Mouse (Mus musculus) layer of hippocampus, postnatal 36 days (tissue): Measurements from ENCODE around the gene Pcbp4. TPM values are rescaled to one million over a fixed set of nuclear protein-coding genes. Genes with fewer than 3 reads are reported as not detected.

Experiments used
- DNase-seq, 2 experiments: peaks; one replicate each; pipeline ENCODE4 v3.0.0; 2022
- total RNA-seq, 2 experiments: library from RNA; stranded (reverse); gene quantifications; 2 replicates each; pipeline ENCODE4 v1.2.3; 2021

The Pcbp4 gene
- total RNA-seq, 2 experiments from 2014 or later = 175 to 176 TPM

DNA sequence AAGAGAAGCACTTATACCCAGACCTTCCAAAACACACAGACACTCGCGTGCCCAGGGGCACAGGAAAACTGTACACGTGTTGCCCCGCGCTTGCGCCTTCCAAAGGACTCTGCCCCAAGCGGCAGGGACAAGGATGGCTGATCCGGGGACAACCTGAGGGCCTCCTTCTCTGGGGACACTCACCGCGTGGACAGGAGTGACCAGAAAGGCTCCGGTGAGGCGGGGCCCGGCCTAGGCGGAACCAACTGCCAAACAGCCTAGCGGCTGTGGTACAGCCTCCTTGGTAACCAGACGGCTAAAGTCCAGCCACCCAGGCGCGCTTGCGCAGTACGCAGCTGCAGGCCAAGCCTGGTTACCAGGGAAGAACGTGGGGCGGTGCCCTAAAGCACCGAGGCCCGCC, 5.7 kb upstream of the Pcbp4 start, which contains the start of the genes Abhd14b and Abhd14a:
TSS of gene Abhd14b (plus strand) at position 112 of the 400 bp plus-strand sequence.
TSS of gene Abhd14a (minus strand) at position 331 of the 400 bp plus-strand sequence.
- peak; percentile 92 to 93 for DNase-seq

DNA sequence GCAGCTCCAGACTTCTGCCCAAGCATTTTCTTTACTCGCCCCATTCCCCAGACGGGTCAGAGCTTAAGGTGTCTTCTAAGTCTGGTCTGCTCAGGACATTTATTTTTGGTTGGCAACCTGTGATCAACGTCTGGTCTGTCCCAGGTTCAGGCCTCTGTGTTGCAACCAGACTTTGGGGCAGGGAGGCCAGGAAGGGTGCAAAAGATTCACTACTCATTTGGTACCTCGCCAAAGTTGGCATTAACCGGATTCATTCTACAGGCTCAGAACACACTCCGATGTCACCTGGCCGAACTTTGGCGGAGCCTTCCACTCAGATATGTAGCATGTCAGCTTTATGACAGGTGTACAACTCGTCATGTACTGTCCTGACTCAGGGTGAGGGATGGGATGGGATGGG, 5.1 kb upstream of the Pcbp4 start:
- no peak for DNase-seq

DNA sequence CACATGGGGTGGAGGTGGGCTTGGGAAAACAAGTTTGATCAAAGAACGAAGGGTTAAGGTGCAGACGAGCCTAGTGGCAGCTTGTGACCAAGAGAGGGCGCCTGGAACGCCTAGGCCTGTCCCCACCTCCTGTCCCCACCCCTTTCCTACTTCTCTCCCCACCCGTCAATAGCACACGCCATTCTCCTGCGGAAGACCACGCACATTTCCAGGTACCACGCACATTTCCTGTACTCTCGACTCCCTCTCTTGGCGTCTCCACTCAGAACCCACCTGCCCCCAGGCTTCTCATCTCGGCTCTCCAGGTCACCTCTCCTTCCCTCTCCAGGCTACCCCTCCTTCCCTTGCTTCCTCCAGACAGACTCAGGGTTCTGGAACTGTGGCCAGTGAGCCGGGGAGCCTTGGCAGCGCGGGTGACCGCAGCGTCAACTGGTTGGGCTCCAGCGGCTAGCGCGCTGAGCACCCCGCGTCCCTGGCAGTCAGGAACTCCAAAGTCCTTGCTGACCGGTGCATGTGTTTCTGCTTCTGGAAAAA, 4.5 kb upstream of the Pcbp4 start:
- DNase-seq = peak; percentile 72 to 75

DNA sequence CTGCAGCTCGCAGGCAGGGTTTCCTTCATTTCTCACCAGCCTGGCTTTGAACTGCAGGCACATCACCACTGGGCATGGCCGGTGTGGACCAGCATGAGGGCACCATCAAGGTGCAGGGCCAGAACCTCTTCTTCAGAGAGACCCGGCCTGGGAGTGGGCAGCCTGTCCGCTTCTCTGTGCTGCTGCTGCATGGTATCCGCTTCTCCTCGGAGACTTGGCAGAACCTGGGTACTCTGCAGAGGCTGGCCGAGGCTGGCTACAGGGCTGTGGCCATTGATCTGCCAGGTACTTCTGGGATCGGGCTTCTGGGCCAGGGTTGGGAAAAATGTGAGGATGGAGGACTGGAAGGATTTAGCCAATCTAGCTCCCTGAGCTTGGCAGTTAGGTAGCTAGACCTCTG, 3.1 kb upstream of the Pcbp4 start:
- no peak for DNase-seq

DNA sequence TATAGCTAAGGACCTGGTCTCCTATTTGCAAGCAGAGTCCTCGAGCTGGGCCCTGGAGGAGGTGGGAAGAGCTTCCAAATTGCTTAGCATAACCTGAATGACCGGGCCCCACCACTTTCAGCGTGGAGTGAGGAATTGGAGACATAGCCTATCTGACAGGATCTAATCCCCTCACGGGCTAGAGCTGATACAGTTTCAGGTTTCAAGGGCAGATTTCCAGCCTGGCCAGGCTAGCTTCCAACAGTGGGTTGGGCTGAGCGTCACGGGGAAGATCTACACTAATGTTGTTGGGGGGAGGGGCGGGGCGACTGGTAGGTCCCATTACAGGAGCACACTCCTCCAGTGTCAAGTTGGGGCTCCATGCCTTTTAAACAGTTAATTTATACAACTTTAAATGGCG, 2.4 kb upstream of the Pcbp4 start:
- no peak for DNase-seq

DNA sequence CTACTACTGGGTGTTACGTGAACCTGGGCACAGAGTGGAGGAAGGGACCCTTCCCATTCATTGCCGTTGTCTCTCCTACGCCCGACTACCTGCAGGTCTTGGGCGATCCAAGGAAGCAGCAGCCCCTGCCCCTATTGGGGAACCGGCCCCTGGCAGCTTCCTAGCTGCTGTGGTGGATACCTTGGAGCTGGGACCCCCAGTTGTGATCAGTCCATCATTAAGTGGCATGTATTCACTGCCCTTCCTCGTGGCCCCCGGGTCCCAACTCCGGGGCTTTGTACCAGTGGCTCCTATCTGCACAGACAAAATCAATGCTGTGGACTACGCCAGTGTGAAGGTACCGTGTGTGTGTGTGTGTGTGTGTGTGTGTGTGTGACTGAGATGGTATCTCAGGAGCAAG, 1.8 kb upstream of the Pcbp4 start:
- DNase-seq = no peak

DNA sequence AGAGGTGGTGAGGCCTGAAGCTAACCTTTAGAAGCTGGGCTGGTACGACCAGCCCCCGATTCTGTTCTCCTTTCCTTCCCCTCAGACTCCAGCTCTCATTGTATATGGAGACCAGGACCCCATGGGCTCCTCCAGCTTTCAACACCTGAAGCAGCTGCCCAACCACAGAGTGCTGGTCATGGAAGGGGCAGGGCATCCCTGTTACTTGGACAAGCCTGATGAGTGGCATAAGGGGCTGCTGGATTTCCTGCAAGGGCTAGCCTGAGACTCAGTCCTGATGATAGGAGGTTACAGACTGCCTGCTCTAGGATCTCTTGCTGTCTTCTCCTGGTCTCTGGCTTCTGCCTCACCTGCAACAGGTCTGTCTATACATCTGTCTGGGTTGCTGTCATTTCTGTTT, 1.2 kb upstream of the Pcbp4 start:
- no peak for DNase-seq

DNA sequence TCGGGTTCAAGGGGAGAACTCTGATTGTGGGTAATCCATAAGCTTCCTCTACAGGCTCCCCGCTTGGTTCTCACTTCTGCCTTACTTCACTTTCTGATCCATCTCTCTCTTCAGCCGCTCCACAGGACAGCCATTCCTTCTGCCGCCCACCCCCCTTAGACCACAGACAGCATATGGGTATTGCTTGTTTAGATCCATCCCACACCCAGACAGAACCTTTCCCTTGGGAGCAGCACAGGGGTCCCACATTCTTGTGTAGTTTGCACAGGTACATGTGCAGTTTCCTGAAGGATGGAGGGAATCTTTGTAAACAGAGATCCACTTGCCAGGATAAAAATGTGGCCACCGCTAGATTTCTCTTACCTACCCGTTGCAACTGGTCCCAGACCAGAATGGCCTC, 740 bp upstream of the Pcbp4 start:
- DNase-seq = no peak

DNA sequence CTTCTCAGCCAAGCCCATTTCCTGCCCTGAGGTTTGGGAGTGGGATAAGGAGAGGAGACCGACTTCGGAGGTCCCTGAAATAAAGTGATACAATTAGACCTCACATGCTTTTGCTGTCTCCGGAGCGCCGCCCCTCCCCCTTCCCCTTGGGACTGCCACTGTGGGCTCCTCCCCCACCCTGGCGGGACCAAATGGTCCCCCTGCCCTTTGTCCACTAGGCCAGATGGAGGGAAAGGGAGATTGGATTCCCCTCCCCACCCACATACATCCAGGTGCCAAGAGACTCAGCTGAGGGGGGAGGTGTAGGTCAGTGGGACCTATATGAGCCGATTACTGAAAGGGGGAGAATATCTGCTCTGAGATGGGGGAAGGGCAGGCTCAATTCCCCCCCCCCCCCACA, 270 bp upstream of the Pcbp4 start:
- no peak for DNase-seq

DNA sequence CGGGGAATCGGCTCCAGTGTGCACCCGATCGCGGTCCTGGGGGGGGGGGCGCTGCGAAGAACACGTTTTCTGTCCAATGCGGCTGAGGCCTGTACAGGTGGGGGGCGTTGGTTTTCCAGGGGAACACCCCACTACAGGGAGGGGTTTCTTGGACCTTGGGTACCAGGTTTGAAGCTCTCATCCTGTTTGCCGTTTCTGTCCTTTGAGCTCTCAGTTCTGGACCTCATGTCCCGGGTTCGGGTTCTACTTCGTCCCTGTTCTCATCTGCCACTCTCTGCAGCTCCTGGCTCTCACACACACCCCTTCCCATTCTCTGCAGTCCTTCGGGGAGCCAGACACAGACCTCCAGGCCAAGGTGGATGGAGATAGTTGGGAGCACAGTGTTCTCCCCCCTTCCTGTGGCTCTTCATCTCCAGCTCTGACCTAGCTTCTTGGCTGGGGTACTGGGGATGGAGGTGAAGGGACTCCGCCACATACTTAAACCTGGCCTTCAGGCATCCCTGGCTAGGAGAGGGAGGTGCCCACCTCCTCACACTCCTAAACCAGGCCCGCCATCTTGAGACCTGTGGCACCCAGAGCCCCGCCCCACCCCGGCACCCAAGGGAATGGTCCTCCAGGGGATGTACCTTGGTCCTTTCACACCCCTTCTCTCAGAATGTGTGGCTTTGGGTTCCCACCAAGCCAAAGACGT, 1.1 kb downstream of the Pcbp4 start:
- DNase-seq = no peak

DNA sequence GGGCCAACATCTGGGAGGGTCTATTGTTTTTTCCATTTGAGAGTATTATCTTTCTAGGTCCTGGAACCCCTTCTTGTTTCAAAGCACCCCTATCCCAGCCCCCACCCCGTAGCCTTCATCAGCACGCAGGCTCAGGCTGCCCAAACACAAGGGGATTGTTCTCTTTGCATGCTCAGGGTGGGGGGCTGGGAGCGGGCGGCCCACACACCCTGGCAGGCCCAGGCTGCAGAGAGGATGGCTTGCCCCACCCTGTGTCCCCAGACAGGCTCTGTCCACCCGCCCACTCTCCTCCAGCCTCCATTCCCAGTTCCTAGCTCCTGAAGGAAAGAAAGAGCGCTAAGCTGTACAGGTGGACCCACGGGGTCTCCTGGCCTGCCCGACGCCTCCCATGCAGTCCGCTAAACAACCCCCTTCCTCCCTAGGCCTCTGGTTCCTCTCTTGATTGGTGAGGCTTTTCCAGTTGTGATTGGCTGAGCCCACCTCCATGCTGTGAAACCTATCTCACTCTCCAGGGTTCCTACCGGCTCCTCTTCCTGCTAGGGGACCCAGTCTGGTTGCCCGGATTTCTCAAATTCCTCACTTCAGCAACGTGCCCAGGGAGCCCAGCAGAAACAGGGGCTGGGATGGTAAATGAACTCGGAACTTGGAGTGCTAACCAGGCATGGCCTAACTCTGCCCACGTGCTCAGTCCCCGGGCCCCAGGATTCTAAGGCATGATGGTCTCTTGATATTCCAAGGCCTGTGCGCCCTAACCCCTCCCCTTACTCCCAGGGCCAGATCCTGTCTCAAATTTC, 2.0 kb downstream of the Pcbp4 start:
- DNase-seq = peak in 1 of 2 experiments; percentile 49

DNA sequence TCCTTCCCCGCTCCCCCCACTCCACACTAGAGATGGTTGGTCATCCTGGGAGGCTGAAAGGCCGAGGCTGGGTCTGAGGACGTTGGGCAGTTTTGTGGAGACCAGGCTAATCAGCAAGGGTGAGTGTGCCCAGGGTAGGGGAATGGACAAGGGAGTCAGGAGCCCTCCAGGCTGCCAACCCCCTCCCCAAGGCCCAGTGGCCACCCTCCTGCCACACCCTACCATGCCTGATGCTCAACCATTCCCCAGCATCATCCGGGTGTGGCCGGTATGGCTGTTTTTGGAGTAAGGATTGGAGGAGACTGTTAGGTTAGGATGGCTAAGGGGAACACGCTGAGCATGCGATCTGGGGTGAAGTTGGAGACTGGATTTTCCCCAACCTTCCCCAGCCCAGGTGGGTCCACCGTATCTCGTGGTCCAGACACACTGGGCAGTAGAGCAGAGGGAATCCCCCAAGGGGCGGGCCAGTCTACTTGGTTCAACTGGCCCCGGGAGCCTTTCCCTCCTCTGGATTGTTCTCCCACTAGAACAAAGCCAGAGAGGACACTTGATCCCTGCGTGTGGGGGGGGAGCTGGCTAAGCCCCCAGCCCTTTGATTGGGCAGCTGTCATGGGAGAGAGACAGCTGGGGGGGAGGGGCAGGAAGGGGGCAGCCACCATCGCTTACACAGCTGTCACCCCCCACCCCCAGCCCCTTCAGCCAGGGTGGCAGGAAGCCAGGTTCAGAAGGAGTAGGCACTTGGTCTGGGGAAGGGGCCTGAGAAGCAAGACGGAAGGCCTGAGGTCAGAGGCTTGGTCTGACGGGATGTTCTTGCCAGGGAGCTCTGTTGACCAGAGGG, 3.5 kb downstream of the Pcbp4 start:
- no peak for DNase-seq

DNA sequence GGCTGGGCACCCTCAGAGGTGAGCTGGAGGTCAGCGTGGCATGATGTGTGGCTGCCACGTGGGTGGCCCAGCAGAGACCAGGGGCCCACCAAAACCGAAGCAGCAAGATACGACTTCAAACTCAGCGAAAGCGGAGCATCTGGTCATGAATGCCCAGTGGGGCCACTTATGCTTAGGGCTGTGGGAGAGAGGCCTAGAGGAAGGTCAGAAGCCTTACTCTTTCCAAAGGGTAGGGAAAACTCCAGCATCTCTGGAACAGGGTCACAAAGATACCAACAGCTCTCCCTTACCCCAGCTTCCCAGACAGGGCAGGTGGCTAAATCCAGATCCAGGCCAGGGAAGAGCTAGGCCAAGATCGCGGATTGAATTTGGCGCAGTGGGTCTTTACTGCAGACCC, 4.1 kb downstream of the Pcbp4 start:
- no peak for DNase-seq

DNA sequence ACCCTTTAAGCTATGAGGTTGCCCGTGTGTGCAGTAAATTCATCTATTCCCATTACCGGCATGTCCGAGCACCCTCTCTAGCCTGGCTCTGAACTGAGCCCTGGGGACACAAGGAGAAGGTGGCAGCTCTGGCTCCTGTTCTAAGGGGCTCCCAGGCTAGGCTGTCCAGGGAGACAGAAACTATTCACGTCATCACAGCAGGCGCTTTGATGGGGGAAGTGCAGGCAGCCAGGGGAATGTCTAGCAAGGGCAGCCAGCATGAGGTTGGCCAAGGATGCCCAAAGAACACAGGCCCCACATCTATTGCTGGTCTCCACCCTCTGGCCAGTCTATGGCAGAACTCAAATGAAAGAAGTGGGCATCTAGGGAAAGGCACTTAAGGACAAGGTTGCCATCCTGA, 4.8 kb downstream of the Pcbp4 start:
- DNase-seq = no peak

DNA sequence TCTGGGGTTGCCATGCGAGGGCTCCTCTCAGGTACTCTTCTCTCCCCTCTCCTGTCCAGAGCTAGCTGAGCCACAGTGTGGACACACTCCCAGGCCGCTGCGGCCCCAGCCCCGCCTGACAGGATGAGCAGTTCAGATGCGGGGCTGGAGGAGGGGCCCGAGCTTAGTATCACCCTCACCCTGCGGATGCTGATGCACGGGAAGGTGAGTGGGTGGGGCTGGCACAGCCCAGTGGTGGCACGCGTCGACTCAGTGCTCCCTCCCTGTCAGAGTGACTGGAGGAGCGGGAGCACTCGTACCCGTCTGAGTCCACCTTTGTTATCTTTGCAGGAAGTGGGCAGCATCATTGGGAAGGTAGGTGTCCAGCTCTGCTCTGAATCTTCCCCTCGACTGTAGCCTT, 6.9 kb downstream of the Pcbp4 start:
- no peak for DNase-seq

DNA sequence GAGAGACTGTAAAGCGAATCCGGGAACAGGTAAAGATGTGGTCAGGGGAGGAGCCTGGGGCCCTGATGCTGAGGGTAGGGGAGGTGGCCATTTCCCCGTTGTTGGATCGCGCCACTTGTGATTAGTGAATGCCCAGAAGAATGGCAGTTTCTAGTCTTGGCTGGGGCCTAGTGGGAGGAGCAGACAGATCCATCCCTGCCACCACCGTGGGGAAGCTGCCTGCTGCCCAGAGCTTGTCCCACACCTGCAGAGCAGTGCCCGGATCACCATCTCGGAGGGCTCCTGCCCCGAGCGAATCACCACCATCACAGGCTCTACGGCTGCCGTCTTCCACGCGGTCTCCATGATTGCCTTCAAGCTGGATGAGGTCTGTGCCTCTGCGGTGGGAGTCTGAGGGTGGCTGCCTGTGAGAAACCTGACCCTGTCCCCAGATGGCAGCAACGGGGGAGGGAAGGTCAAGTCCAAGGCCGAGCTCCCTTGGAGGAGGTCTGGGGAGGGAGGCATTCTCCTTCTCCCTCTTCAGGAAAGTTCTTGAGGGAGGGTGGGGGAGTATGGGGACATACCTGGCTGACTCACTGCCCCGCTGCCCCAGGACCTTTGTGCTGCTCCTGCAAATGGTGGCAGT, 7.4 kb downstream of the Pcbp4 start:
- no peak for DNase-seq

DNA sequence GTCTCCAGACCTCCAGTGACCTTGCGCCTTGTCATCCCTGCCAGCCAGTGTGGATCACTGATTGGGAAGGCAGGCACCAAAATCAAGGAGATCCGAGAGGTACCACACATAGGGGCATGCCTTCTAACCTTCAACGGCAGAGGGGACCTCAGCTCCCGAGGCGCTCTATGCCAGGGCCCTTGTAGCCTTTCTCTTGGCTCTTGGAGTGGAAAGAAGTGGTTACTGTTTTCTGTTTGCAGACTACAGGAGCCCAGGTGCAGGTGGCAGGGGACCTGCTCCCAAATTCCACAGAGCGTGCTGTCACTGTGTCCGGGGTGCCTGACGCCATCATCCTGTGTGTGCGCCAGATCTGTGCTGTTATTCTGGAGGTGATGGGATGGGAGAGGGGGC, 7.9 kb downstream of the Pcbp4 start:
- no peak for DNase-seq

DNA sequence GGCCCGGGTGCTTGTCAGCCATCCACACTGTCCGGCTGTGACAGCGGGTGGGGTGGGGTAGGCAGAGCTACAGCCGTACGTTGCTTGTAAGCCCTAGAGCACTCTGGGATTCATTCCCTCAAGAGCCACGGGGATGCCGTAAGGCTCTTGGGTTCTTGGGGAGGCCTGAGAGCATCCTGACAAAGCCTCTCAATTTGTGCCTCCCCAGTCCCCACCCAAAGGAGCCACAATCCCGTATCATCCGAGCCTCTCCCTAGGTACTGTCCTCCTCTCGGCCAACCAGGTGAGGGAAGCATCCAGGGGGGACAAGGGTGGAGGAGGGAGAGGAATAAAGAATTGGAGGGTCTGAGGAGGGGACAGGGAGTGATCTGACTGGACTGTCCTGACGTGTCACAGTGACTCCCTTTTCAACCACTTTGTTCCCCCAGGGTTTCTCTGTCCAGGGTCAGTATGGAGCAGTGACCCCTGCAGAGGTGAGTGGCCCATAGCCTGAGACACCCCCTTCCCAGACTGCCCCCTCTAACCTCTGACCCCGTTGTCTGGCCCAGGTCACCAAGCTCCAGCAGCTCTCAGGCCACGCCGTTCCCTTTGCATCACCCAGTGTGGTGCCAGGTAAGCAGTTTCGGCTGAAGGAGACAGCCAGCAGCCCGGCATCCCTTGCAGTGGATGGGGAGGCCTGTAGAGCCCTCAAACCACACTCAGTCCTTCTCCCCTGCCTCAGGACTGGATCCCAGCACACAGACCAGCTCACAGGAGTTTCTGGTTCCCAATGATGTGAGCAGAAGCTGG, 8.7 kb downstream of the Pcbp4 start:
- DNase-seq = no peak

DNA sequence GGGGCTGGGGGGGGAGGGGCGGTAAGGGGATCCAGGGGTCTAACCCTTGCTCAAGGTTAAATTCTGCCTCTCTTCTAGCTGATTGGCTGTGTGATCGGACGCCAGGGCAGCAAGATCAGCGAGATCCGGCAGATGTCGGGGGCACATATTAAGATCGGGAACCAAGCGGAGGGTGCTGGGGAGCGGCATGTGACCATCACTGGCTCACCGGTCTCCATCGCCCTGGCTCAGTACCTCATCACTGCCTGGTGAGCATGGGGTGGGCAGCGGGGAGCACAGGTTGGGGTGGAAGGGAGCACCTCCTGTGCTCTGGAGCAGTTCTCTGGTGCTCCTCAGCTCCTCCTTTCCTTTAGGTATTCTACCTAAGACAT, 9.3 kb downstream of the Pcbp4 start:
- no peak for DNase-seq

DNA sequence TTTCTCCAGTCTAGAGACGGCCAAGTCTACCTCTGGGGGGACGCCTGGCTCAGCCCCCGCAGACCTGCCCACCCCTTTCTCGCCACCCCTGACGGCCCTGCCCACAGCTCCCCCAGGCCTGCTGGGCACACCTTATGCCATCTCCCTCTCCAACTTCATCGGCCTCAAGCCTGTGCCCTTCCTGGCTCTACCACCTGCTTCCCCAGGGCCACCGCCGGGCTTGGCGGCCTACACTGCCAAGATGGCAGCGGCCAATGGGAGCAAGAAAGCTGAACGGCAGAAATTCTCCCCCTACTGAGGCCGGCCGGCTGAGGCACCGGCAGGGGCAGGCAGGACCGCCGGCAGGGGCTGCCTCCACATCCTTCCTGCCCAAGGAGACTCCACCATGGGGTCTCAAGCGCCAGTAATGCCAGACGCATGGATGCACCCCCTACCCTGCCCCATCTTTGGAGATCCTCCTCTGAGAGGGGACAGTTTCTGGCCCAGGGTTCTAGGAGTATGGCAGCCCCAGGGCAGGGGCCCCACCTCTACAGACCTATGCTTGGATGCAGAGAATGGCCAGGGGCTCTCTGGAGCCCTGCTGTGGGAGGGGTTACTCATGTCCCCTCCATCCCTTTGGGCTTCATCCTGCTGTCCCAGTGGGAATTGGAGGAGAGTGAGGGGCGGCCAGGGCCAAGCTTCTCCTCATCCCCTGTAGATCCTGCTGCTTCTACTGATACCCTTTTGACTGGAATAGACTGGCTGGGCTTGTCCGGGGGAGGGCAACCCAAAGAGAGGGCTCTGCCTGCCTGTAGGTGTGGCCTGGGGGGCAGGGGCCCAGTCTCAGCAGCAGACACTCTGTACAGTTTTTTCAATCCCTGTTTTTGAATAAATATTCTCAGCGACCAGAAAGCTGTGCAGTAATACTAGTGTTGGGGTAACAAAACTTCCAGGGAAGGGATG, 10.3 kb downstream of the Pcbp4 start:
- DNase-seq = no peak
